Mouse (Mus musculus) limb, embryonic 13.5 days (tissue): ENCODE measurements around the gene Ablim1. TPM values are rescaled to one million over a fixed set of nuclear protein-coding genes. Genes with fewer than 3 reads are reported as not detected.

Source experiments
- ATAC-seq: fragments of 200-750 bp; cut with Nextera tagmentation; 2 replicates; pipeline ENCODE4 v1.8.0; 2017; ENCODE audit warnings: low read depth, moderate number of reproducible peaks, moderate TSS enrichment; ENCODE audit not compliant: low FRiP score
- H3K27ac ChIP-seq: fragments of 300-500 bp; sonication (generic); 2 replicates; pipeline ENCODE4 v1.5.1; 2015; ENCODE audit warnings: inconsistent platforms, mild to moderate bottlenecking, moderate library complexity
- H3K27me3 ChIP-seq: fragments of 300-500 bp; sonication (generic); 2 replicates; pipeline ENCODE4 v1.6.1; 2015; ENCODE audit warnings: mild to moderate bottlenecking, inconsistent platforms
- H3K36me3 ChIP-seq: fragments of 300-500 bp; sonication (generic); 2 replicates; pipeline ENCODE4 v1.6.1; 2015; ENCODE audit warnings: inconsistent platforms, mild to moderate bottlenecking, moderate library complexity
- H3K4me1 ChIP-seq: fragments of 300-500 bp; sonication (generic); 2 replicates; pipeline ENCODE4 v1.6.1; 2015; ENCODE audit warnings: inconsistent platforms
- H3K4me2 ChIP-seq: fragments of 300-500 bp; sonication (generic); replicated peaks from 2 replicates; pipeline ENCODE4 v1.6.1; 2015; ENCODE audit warnings: inconsistent platforms, mild to moderate bottlenecking, moderate library complexity
- H3K4me3 ChIP-seq: fragments of 300-500 bp; sonication (generic); 2 replicates; pipeline ENCODE4 v1.5.1; 2015; ENCODE audit warnings: moderate library complexity, mild to moderate bottlenecking, inconsistent platforms
- H3K9ac ChIP-seq: fragments of 300-500 bp; sonication (generic); 2 replicates; pipeline ENCODE4 v1.6.1; 2015; ENCODE audit warnings: mild to moderate bottlenecking, inconsistent platforms
- H3K9me3 ChIP-seq: fragments of 300-500 bp; sonication (generic); 2 replicates; pipeline ENCODE4 v1.6.1; 2016; ENCODE audit warnings: inconsistent platforms
- WGBS: fragments of 180-500 bp; shearing (Covaris S2); methylation state at CpG from one replicate; pipeline ENCODE4 v1.1.7; 2015; 5-methylcytosine and 5-hydroxymethylcytosine counted together
- polyA plus RNA-seq: library from polyadenylated mRNA; unstranded; fragments of >200 nt; fragmentation: Nextera tagmentation; extraction: Ambion mirVana; gene quantifications from 2 replicates; pipeline ENCODE4 v1.2.1, GENCODE M21; 2015

The Ablim1 gene
- polyA plus RNA-seq, 1 experiment from 2014 or later, result 34.0 TPM

DNA sequence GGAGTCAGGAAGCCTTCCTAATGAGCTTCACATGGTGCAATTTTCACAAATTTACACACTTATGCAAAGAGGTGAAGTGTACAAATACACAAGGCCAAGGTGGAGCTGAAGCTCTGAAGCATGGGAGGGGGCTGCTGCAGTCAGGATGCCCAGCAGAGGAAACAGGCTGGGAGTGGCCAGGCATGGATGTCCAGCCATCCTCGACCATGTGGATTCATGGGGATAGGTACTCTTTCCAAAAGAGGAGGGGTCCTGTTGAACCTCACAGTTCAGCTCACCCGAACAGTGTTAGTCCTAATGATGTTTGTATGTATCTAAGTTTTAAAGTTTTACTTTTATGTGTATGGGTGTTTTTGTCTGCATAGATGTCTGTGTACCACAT is 190.6 kb downstream of the Ablim1 start:
- no peak overlapping the region for H3K9ac ChIP-seq
- ATAC-seq, result 0 out of 2 replicates have a peak, but pooled peaks have one; percentile 7
- H3K4me3 ChIP-seq, result no peak overlapping the region
- H3K9me3 ChIP-seq, result no peaks in the 10 kb centered on the region
- H3K4me2 ChIP-seq, result no peak overlapping the region
- no peaks in the 10 kb centered on the region for H3K36me3 ChIP-seq
- no peaks in the 10 kb centered on the region for H3K27me3 ChIP-seq
- H3K4me1 ChIP-seq, result peaks cover 35% of the 10 kb centered on the region
- 55% methylated on average over 2 of the region's 2 CpGs for WGBS
- peak overlapping the region; percentile 34; the same call in 1 of the 2 replicates for H3K27ac ChIP-seq

DNA sequence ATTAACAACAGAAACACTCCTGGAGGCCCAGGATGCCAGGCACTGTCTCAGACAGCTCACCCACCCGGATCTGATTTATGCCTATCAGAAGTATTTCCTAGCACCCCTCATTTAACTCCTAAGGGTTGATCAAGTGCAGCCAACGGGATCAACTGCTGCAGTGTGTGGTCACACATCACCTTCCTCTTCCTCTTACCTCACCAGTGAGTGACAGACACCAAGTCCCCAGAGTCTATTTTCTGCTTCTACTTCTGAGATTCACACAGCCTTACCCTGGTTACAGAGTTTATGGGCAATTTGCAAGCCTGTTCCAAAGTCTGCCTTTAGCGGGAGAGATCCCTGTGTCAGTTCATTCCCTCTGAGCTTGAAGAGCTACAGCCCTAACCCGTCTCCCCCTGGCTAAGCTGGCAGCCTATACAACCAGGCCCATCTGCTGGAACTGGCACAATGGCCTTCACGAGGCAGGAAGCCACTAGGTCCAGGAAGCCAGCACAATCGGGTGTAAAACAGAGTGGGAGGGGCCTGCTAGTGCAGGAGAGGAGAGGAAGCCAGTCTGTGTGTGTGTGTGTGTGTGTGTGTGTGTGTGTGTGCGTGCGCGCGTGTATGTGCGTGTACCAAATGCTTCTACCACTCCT is 191.1 kb downstream of the Ablim1 start:
- peaks cover 40% of the 10 kb centered on the region for H3K4me1 ChIP-seq
- H3K9me3 ChIP-seq, result no peaks in the 10 kb centered on the region
- H3K4me2 ChIP-seq, result no peak overlapping the region
- no peak overlapping the region for H3K9ac ChIP-seq
- H3K27me3 ChIP-seq, result no peaks in the 10 kb centered on the region
- 43% methylated on average over 11 of the region's 11 CpGs for WGBS
- no peaks in the 10 kb centered on the region for H3K36me3 ChIP-seq
- H3K27ac ChIP-seq, result peak overlapping the region; percentile 34; the same call in 1 of the 2 replicates
- H3K4me3 ChIP-seq, result no peak overlapping the region
- no peak for ATAC-seq

DNA sequence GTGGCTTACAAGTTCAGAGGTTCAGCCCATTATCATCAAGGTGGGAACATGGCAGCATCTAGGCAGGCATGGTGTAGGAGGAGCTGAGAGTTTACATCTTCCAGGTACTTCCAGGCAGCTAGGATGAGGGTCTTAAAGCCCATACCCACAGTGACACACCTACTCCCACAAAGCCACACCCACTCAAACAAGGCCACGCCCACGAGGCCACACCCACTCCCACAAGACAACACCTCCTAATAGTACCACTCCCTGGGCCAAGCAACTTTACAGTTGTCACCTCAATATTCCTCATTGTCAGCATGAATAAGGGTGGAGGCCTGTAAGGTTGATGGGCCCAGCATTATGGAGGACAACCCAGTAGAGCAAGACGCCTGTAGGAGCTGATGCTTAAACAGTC is 192.5 kb downstream of the Ablim1 start:
- no peaks in the 10 kb centered on the region for H3K36me3 ChIP-seq
- WGBS, result 75% methylated on average over 3 of the region's 3 CpGs
- no peak overlapping the region for H3K27ac ChIP-seq
- no peak overlapping the region for H3K4me2 ChIP-seq
- no peaks in the 10 kb centered on the region for H3K9me3 ChIP-seq
- no peak overlapping the region for H3K9ac ChIP-seq
- H3K4me3 ChIP-seq, result no peak overlapping the region
- no peak for ATAC-seq
- peaks cover 45% of the 10 kb centered on the region for H3K4me1 ChIP-seq
- no peaks in the 10 kb centered on the region for H3K27me3 ChIP-seq

DNA sequence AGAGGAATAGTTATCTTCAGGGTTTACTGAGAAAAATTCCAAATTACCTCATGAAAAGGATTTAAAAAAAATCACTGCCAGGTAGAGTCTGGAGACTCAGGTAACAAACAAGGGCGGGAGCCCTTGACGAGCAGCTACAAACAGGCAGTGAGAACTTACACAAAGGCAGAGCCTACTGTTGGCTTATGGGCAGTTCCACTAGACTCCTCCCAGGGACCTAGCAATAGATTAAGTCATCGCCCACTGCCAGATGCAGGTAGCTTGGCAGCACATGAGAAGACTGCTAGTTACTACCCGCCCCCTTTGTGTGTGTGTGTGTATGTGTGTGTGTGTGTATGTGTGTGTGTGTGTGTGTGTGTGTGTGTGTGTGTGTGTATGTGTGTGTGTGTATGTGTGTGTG is 193.7 kb downstream of the Ablim1 start:
- H3K9ac ChIP-seq, result no peak overlapping the region
- H3K27ac ChIP-seq, result no peak overlapping the region
- no peaks in the 10 kb centered on the region for H3K27me3 ChIP-seq
- no peak overlapping the region for H3K4me3 ChIP-seq
- H3K4me1 ChIP-seq, result peaks cover 54% of the 10 kb centered on the region
- no peaks in the 10 kb centered on the region for H3K36me3 ChIP-seq
- 68% methylated on average over 4 of the region's 4 CpGs for WGBS
- no peak overlapping the region for H3K4me2 ChIP-seq
- ATAC-seq, result no peak
- H3K9me3 ChIP-seq, result no peaks in the 10 kb centered on the region

DNA sequence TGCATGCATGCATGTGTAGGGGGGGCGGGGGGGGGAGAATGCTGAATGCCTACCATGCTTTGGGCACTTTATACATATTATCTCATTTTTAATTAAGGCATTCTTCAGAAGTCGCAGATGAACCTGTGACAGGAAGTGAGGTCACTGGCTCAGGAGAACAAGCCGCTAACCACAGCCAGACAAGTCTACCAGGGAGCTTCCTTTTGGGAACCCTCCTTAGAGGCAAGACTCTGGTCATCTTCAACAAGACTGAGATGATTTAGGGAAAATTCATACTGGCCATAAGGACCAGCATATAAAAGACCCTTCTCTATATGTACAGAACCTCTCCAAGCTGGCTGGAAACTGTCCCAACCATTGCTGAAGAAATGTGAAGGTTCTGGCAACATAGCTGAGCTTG is 195.1 kb downstream of the Ablim1 start:
- Histone ChIP-seq H3K9ac (no peak overlapping the region), H3K4me1 (peaks cover 61% of the 10 kb centered on the region), H3K27ac (peak overlapping the region; percentile 83; the same call in 1 of the 2 replicates), H3K4me2 (peak overlapping the region; percentile 70; the same call in 1 of the 2 replicates), H3K36me3 (no peaks in the 10 kb centered on the region), H3K4me3 (no peak overlapping the region), H3K27me3 (no peaks in the 10 kb centered on the region), H3K9me3 (no peaks in the 10 kb centered on the region)
- no peak for ATAC-seq
- WGBS, result 58% methylated on average over 3 of the region's 3 CpGs

DNA sequence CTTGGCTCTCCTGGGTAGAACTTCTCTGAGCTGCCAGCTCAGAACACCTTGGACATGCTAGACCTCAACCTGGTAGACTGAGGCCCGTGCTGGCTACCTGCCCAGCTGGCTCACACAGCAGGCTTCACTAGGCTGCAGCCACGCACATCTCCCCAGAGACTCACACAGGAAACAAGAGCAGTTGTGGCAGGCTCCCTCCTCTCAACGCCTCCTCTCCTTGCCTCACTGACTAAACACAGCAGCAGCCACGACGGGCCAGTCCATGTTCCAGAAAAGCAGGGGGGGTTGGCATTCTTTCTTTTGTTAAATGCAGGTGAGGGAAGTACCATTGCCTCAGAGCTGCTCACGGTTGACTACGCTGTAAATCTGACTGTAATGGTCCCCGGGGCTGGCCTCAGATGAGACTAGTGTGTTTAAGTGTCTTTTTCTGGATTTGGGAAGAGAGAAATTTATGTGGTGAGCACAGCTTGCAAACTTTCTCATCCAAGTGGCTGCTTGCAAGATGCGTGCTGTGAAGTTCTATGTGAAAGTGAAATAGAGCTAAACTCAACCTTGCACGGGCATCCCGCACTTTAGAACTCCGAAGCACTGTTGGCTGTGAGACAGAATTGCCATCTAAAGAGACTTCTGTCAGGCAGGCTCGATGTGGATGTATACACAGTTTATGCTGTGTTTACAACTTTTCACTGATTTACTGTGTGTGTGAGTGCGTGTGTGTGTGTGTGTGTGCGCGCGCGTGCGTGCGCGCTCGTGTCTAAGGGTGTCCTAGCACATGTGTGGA is 195.7 kb downstream of the Ablim1 start:
- Histone ChIP-seq H3K4me1 (peaks cover 59% of the 10 kb centered on the region), H3K4me3 (peak overlapping the region; percentile 49), H3K36me3 (no peaks in the 10 kb centered on the region), H3K27ac (peak overlapping the region; percentile 83), H3K4me2 (peak overlapping the region; percentile 70), H3K9ac (peak overlapping the region; percentile 70), H3K9me3 (no peaks in the 10 kb centered on the region), H3K27me3 (no peaks in the 10 kb centered on the region)
- peak; percentile 70 for ATAC-seq
- 36% methylated on average over 22 of the region's 22 CpGs for WGBS

DNA sequence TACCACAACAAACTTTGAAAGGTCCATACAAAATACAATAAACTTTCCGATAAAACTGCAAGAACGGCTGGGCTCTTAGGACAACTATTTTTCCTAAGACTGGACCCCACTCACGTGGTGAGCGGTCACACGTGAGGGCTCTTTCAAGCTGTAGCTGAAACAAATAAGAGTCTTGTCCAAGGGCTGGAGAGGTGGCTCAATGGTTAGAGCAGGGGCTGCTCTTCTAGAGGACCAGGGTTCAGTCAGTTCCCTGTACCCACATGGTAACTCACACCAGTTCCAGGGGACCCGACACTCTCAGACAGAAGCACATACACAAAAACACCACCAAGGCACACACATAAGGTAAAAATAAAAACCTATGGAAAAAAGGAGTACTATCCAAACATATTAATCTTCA is 197.0 kb downstream of the Ablim1 start:
- Histone ChIP-seq H3K27me3 (no peaks in the 10 kb centered on the region), H3K36me3 (no peaks in the 10 kb centered on the region), H3K9me3 (no peaks in the 10 kb centered on the region), H3K9ac (peak overlapping the region; percentile 58), H3K4me2 (peak overlapping the region; percentile 70), H3K4me3 (peak overlapping the region; percentile 49), H3K27ac (no peak overlapping the region; the same call in 1 of the 2 replicates), H3K4me1 (peaks cover 48% of the 10 kb centered on the region)
- ATAC-seq, result no peak
- WGBS, result 44% methylated on average over 6 of the region's 6 CpGs

DNA sequence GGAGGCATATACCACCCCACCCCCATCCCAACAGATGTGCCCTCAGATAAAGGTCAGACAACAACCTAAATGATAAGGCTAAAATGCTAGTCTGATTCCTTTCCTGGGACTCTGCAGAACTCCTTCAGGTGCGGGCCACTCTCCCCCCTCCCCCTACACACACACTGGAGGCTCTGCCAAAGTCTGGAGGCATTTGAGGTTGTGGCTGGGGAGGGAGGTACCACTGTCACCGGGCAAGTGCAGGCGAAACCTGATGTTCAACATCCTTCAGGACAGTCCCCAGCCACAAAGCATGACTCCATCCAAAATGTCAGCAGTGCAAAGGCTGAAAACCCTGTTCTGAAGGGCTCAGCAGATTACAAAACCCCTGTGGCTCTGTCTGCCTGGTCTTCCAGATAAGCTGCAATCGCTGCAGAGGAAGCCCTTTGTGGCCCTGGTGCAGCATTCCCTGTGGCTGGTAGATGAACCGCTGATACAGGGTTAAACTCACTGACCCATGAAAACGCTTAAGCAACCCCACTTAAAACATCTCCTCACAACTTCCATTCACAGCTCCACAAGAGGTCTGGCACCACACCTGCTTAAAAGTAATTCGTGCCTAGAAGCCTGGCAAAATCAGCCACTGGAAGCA is 197.7 kb downstream of the Ablim1 start:
- Histone ChIP-seq H3K9ac (peak overlapping the region; percentile 27; the same call in 1 of the 2 replicates), H3K4me3 (peak overlapping the region; percentile 49), H3K4me1 (peaks cover 48% of the 10 kb centered on the region)

DNA sequence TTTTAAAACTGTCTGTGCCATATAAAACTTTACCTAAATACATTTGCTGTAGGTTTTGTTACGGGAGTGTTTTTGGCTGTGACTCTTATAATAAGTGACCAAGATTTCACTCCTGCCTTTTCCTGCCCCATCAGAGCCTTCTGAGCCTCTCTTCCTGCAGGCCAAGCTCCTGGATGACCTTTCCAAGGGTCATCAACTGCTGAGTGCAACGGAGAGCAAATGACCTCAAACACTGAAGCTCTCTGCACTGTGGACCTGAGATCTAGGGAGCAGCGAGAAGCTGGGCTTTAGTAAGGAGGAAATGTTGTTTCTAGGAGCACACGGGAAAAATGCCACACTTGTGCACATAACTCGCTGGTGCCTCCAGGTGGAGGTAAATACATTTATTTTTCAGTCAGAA is 199.0 kb downstream of the Ablim1 start:
- Histone ChIP-seq H3K27ac (no peak overlapping the region), H3K36me3 (no peaks in the 10 kb centered on the region), H3K4me2 (no peak overlapping the region), H3K9ac (no peak overlapping the region), H3K27me3 (no peaks in the 10 kb centered on the region), H3K4me1 (peaks cover 48% of the 10 kb centered on the region), H3K9me3 (no peaks in the 10 kb centered on the region), H3K4me3 (no peak overlapping the region)
- ATAC-seq, result no peak
- 50% methylated on average over 5 of the region's 5 CpGs for WGBS

More for the DNA sequence above, 197.7 kb downstream of the Ablim1 start:
- H3K27me3 ChIP-seq, result no peaks in the 10 kb centered on the region
- ATAC-seq, result no peak
- H3K36me3 ChIP-seq, result no peaks in the 10 kb centered on the region
- peak overlapping the region; percentile 70 for H3K4me2 ChIP-seq
- no peaks in the 10 kb centered on the region for H3K9me3 ChIP-seq
- WGBS, result 6% methylated on average over 7 of the region's 7 CpGs
- no peak overlapping the region for H3K27ac ChIP-seq

DNA sequence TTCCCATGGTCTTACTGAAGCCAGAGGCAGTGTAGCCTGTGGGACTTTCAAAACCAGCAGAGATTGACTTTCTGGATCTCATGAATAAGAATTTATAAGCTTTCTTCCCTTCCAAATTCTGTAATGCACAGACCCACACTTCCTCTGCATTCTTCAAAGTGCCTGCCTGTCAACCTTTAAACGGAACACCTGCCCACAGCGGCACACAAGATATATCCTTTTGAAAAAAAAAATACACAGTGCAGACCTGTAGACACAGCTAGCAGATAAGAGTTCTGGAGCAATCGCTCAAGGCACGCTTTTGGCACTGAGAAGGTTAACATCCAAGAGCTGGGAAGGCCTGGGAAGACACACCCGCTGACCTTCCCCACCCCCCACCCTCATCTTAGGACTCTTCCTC is 199.8 kb downstream of the Ablim1 start:
- WGBS, result 63% methylated on average over 5 of the region's 5 CpGs
- Histone ChIP-seq H3K27ac (no peak overlapping the region), H3K9me3 (no peaks in the 10 kb centered on the region), H3K4me3 (no peak overlapping the region), H3K36me3 (no peaks in the 10 kb centered on the region), H3K4me2 (no peak overlapping the region), H3K9ac (no peak overlapping the region), H3K4me1 (peaks cover 46% of the 10 kb centered on the region), H3K27me3 (no peaks in the 10 kb centered on the region)
- no peak for ATAC-seq

DNA sequence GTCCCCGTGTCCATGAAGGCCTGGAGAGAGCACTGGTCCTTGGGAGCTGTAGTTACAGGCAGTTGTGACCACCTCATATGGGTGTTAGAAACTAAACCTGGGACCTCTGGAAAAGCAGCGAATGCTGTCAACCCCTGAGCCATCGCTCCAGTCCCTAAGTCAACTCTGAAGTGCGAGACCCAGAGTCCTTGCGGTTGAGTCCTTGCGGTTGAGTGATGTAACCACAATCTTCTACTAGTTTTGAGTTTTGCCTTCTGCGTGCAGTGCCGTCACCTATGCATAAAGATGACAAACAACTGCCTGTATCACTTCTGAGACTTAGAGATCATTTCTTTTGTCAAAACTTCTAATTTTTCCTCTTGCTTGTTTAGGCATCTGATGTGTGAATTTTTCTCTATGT is 200.7 kb downstream of the Ablim1 start:
- Histone ChIP-seq H3K9me3 (no peaks in the 10 kb centered on the region), H3K36me3 (no peaks in the 10 kb centered on the region), H3K4me2 (no peak overlapping the region), H3K9ac (no peak overlapping the region), H3K4me1 (peaks cover 41% of the 10 kb centered on the region), H3K27ac (no peak overlapping the region), H3K4me3 (no peak overlapping the region), H3K27me3 (no peaks in the 10 kb centered on the region)
- ATAC-seq, result no peak
- WGBS, result 97% methylated on average over 8 of the region's 8 CpGs

DNA sequence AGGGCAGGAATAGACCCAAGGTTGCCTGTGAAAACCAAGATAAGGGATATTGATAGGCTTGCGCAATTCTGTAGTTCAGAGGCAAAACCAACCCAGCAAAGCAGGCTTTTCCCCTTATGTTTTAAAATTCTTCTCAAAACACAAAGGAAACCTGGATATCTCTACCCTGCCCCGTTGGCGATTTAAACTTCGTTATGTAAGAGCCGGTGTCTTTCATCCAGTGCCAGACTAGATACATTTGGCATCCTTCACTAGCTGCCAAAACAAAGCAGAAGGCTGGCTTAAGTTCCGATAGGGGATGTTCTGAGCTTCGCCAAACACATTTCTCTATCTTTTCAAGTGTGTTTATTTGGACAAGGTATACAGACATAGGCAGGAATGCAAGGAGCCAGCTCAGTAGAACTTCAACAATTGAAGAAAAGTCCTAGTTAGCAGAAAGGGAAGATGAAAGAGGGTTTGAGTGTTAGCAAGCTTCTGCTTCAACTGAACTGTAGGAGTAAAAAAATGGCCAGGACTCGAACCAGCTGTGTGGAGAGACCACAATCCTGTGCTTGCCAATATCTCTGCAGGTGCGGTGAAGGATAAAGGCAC is 201.8 kb downstream of the Ablim1 start:
- 67% methylated on average over 9 of the region's 9 CpGs for WGBS
- 0 out of 2 replicates have a peak overlapping the region, but pooled peaks have one; percentile 33 for H3K27ac ChIP-seq
- no peak overlapping the region for H3K4me2 ChIP-seq
- H3K9me3 ChIP-seq, result no peaks in the 10 kb centered on the region
- peaks cover 31% of the 10 kb centered on the region for H3K4me1 ChIP-seq
- no peaks in the 10 kb centered on the region for H3K36me3 ChIP-seq
- no peak overlapping the region for H3K9ac ChIP-seq
- H3K4me3 ChIP-seq, result no peak overlapping the region
- no peaks in the 10 kb centered on the region for H3K27me3 ChIP-seq
- ATAC-seq, result no peak
